Comparison of ENCODE assay signal across 8 mouse cellular contexts in the genomic region with DNA sequence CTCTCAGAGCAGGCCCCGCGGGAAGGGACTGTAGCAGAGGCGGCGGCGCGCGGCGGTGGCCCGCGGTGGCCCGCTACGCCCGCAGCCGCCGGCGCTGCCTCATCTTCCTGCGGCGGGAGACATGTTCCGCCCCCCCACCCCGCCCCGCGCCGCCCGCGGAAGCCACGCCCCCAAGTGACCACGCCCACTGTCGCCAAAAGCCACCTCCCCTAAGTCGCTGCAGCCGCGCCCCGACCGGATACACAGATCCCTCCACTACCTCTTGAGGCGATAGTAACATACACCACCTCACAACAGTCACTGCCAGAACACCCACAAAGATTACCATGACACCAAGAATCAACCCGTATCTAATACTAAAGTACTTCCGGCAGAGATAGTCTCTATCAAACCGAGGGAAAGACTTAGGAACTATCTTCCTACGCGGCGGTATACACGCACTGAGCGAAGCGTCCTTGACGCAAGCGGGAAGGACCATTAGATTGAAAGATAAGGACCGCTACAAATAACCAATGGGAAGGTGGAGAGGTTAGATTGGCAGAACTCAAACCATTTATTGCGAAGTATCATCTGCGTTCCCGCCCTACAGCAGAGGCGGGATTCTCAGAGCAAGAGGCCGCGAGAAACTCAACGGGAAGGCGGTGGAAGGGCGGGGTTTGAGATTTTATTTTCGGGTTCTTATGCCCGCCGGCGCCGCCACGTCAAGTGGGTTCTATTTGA. TPM values are rescaled to one million over a fixed set of nuclear protein-coding genes. Genes with fewer than 3 reads are reported as not detected.
DNase-seq lines count a peak whose midpoint lies in the region; ATAC-seq lines count a peak whose summit lies in the region.

TSS of gene Tcf3 (minus strand) at position 135 of the 720 bp plus-strand sequence.

- H3K27me3 ChIP-seq in heart, embryonic 10.5 days (ENCODE audit: insufficient read depth, poor library complexity, severe bottlenecking) = peaks cover 8% of the 10 kb centered on the region; the same call in 1 of the 2 replicates
- H3K27me3 ChIP-seq in kidney, embryonic 15.5 days = 0 out of 2 replicates have a peak, but pooled peaks cover 2% of the 10 kb centered on the region

- H3K9me3 ChIP-seq in heart, embryonic 10.5 days = no peaks in the 10 kb centered on the region
- no peaks in the 10 kb centered on the region for H3K9me3 ChIP-seq in kidney, embryonic 15.5 days (replicated peaks)

- peak within 1 kb of the TSS; percentile 98 for H3K4me3 ChIP-seq in heart, embryonic 10.5 days
- H3K4me3 ChIP-seq in kidney, embryonic 15.5 days (replicated peaks) = peak within 1 kb of the TSS; percentile 91

- H3K4me2 ChIP-seq in kidney, embryonic 15.5 days = peak within 1 kb of the TSS; percentile 88

- peak; percentile 82 for ATAC-seq in erythroblast, adult 5-6 weeks (replicated peaks; ENCODE audit: low FRiP score, poor library complexity, severe bottlenecking)
- peak; percentile 91 for ATAC-seq in kidney, embryonic 15.5 days (replicated peaks; ENCODE audit: low FRiP score)
- ATAC-seq in monocyte, adult 5-6 weeks (replicated peaks; ENCODE audit: insufficient number of reproducible peaks, low FRiP score, low TSS enrichment, poor library complexity, severe bottlenecking) = peak; percentile 87

- H3K36me3 ChIP-seq in heart, embryonic 10.5 days = peaks cover 26% of the 10 kb centered on the region
- peaks cover 21% of the 10 kb centered on the region for H3K36me3 ChIP-seq in kidney, embryonic 15.5 days

- peak within 1 kb of the TSS; percentile 96 for H3K9ac ChIP-seq in kidney, embryonic 15.5 days

- peak within 1 kb of the TSS; percentile 98 for H3K27ac ChIP-seq in heart, embryonic 10.5 days
- peak within 1 kb of the TSS; percentile 94 for H3K27ac ChIP-seq in kidney, embryonic 15.5 days

- peak; percentile 95 to 96 for DNase-seq in B cell, adult 2 months
- DNase-seq in brain, adult 2 months (ENCODE audit: low read depth, low spot score) = peak; percentile 100
- peak; percentile 99 for DNase-seq in heart, embryonic 10.5 days (ENCODE audit: low spot score)
- peak; percentile 96 for DNase-seq in liver
- peak; percentile 96 to 100 for DNase-seq in spleen, postnatal 4 days (ENCODE audit: low spot score in 2 of 2)

- peaks cover 36% of the 10 kb centered on the region for H3K4me1 ChIP-seq in heart, embryonic 10.5 days
- peaks cover 49% of the 10 kb centered on the region for H3K4me1 ChIP-seq in kidney, embryonic 15.5 days

- under 1% methylated on average over 57 of the region's 61 CpGs for WGBS in heart, embryonic 10.5 days
- WGBS in kidney, embryonic 15.5 days = 0% methylated on average over 54 of the region's 61 CpGs

RNA-seq across cellular contexts. Expression of gene Tcf3, which starts in this region (rescaled TPM):
- total RNA-seq in erythroblast, adult 5-6 weeks (2015; ENCODE audit: low replicate concordance) = 30.7 and 31.1 TPM in 2 replicates
- 27.9 and 39.6 TPM in 2 replicates for total RNA-seq in erythroblast, adult 5-6 weeks (2017; ENCODE audit: low replicate concordance)
- 80.6 and 140 TPM in 2 replicates for polyA plus RNA-seq in heart, embryonic 10.5 days (2016; fragmentation: Nextera tagmentation; extraction: Ambion mirVana)
- 130 and 138 TPM in 2 replicates for polyA plus RNA-seq in kidney, embryonic 15.5 days (2015; fragmentation: Nextera tagmentation; extraction: Ambion mirVana)
- total RNA-seq in monocyte, adult 5-6 weeks (2017) = 18.9 to 30.0 TPM (median 26.1 TPM) in 3 replicates

Comparison
In these comparisons a context has a peak if more than half of its experiments do, and no peak if none do; other contexts are left out.
1. Peak in every context shown above with its lines: DNase-seq, ATAC-seq, H3K4me3 ChIP-seq and H3K27ac ChIP-seq.